Mouse (Mus musculus) embryonic facial prominence, embryonic 11.5 days (tissue): ENCODE measurements around the gene 4930564D02Rik. TPM values are rescaled to one million over a fixed set of nuclear protein-coding genes. Genes with fewer than 3 reads are reported as not detected.

ENCODE experiments used
- ATAC-seq: fragments of 200-750 bp; cut with Nextera tagmentation; replicated peaks from 2 replicates; pipeline ENCODE4 v1.8.0; 2017; ENCODE audit warnings: low read depth; ENCODE audit not compliant: insufficient number of reproducible peaks, low FRiP score, low TSS enrichment
- DNase-seq: peaks from one replicate; pipeline ENCODE4 v3.0.0-alpha.2; 2015; ENCODE audit warnings: low spot score
- H3K27ac ChIP-seq: fragments of 300-500 bp; sonication (generic); replicated peaks from 2 replicates; pipeline ENCODE4 v1.5.1; 2014; ENCODE audit warnings: mild to moderate bottlenecking, low read depth, low read length, control low read depth
- H3K27me3 ChIP-seq: fragments of 300-500 bp; sonication (generic); 2 replicates; pipeline ENCODE4 v1.6.1; 2014; ENCODE audit warnings: mild to moderate bottlenecking, low read length, moderate library complexity, mixed read lengths; ENCODE audit not compliant: control insufficient read depth, insufficient read depth
- H3K36me3 ChIP-seq: fragments of 300-500 bp; sonication (generic); replicated peaks from 2 replicates; pipeline ENCODE4 v1.6.1; 2014; ENCODE audit warnings: low read depth, mild to moderate bottlenecking, low read length, moderate library complexity, mixed read lengths; ENCODE audit not compliant: control insufficient read depth, insufficient read depth
- H3K4me1 ChIP-seq: fragments of 300-500 bp; sonication (generic); 2 replicates; pipeline ENCODE4 v1.6.1; 2014; ENCODE audit warnings: low read length, mixed read lengths; ENCODE audit not compliant: control insufficient read depth, insufficient read depth
- H3K4me2 ChIP-seq: fragments of 300-500 bp; sonication (generic); 2 replicates; pipeline ENCODE4 v1.6.1; 2014; ENCODE audit warnings: low read depth, mild to moderate bottlenecking, control low read depth, low read length, moderate library complexity
- H3K4me3 ChIP-seq: fragments of 300-500 bp; sonication (generic); 2 replicates; pipeline ENCODE4 v1.5.1; 2014; ENCODE audit warnings: low read depth, low read length, control low read depth
- H3K9ac ChIP-seq: fragments of 300-500 bp; sonication (generic); replicated peaks from 2 replicates; pipeline ENCODE4 v1.6.1; 2014; ENCODE audit warnings: mild to moderate bottlenecking, control low read depth, low read length
- H3K9me3 ChIP-seq: fragments of 300-500 bp; sonication (generic); replicated peaks from 2 replicates; pipeline ENCODE4 v1.6.1; 2016; ENCODE audit warnings: mild to moderate bottlenecking, low read length, inconsistent platforms, mixed read lengths; ENCODE audit not compliant: control insufficient read depth
- WGBS: fragments of 180-500 bp; shearing (Covaris S2); extraction: QIAGEN DNeasy Blood & Tissue Kit; methylation state at CpG from one replicate; pipeline ENCODE4 v1.1.7; 2014; 5-methylcytosine and 5-hydroxymethylcytosine counted together
- polyA plus RNA-seq: library from polyadenylated mRNA; unstranded; fragments of >200 nt; fragmentation: Nextera tagmentation; extraction: Ambion mirVana; gene quantifications from 2 replicates; pipeline ENCODE4 v1.2.1, GENCODE M21; 2014

Gene 4930564D02Rik
- polyA plus RNA-seq, 1 experiment from 2014 or later, result not detected

DNA sequence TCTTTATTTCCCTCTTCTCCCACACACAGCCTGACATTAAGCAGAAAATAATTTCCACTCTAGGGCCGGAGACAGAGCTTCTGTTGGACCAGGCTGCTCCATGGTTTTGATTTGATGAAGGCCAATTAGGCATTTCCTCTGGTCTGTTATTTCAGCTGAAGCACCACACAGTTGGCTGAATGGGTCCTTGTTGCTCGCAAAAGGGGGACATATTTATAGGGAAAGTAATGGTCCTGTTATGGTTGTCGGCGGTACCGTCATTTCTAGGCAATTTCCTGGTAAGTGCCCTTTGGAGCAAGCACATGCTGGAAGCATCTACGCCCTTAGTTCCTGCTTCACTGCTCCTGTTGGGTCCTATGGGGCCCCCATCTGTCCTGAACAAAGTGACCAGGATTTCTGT, 5.7 kb upstream of the 4930564D02Rik start:
- no peak for ATAC-seq
- Histone ChIP-seq H3K36me3 (no peaks in the 10 kb centered on the region), H3K4me3 (no peak overlapping the region), H3K27me3 (no peaks in the 10 kb centered on the region), H3K4me1 (no peaks in the 10 kb centered on the region; the same call in 1 of the 2 replicates), H3K4me2 (no peak overlapping the region), H3K27ac (no peak overlapping the region), H3K9ac (no peak overlapping the region), H3K9me3 (no peaks in the 10 kb centered on the region)
- WGBS, result 17% methylated on average over 6 of the region's 6 CpGs
- peak; percentile 63 for DNase-seq

DNA sequence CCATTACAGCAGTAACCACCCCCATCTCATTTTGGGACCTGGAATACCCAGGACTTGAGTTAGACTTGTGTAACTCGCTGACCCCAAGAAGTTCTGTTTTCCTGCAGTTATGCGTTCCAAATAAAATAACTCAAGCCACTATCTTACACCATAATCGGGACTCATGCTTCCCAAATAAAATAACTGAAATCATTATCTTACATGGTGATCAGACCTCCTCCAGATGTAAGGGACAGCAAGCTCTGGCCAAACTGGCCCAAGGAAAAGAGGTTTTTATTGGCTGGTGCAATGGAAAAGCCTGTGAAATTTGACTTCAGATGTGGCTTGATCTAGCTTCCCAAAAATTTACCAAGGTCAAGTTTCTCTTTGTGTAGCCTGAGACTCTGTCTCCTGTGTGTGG, 5.1 kb upstream of the 4930564D02Rik start:
- no peaks in the 10 kb centered on the region for H3K36me3 ChIP-seq
- no peaks in the 10 kb centered on the region; the same call in 1 of the 2 replicates for H3K4me1 ChIP-seq
- H3K4me2 ChIP-seq, result no peak overlapping the region
- DNase-seq (no peak), ATAC-seq (no peak)
- 72% methylated on average over 3 of the region's 3 CpGs for WGBS
- no peak overlapping the region for H3K27ac ChIP-seq
- no peak overlapping the region for H3K9ac ChIP-seq
- no peaks in the 10 kb centered on the region for H3K9me3 ChIP-seq
- no peaks in the 10 kb centered on the region for H3K27me3 ChIP-seq
- H3K4me3 ChIP-seq, result no peak overlapping the region

DNA sequence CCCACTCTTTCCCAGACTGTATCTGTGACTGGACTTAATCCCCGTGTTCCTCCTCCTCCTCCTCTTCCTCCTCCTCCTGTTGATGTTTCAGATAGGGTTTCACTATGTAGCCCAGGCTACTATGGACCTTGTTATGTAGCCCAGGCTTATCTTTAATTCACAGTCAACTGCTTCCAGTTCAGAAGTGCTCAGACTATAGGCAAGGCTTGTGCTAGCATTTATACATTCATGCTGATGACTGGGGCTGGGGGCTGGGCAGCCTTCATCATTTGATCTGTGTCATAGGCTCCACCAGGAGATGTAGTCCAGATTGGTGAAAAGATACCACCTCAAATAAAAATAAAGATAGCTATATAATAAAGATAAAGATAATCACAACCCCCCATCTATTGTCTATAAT, 4.7 kb upstream of the 4930564D02Rik start:
- WGBS, result 35% methylated on average over 1 of the region's 1 CpGs
- DNase-seq, result no peak
- no peaks in the 10 kb centered on the region; the same call in 1 of the 2 replicates for H3K4me1 ChIP-seq

DNA sequence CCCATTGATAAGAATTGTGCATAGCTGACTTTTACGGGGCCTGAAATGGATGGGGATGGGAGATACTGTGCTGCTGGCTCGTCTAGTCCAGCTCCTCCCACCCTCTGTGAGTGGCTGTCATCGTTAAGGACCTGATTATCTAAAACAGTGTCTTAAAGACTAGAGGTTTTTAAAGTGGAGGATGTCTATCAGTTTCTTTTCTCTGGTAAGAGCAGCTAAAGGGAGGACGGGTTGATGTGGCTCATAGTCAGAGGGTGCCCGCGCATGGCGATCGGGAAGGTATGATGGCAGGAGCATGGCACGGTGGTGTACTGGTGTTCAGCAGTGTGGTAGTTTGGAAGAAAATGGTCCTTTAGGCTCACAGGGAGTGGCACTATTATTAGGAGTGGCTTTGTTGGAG, 4.0 kb upstream of the 4930564D02Rik start:
- ATAC-seq (no peak), DNase-seq (no peak)
- H3K9ac ChIP-seq, result no peak overlapping the region
- no peak overlapping the region for H3K27ac ChIP-seq
- no peaks in the 10 kb centered on the region for H3K9me3 ChIP-seq
- no peaks in the 10 kb centered on the region; the same call in 1 of the 2 replicates for H3K4me1 ChIP-seq
- no peaks in the 10 kb centered on the region for H3K27me3 ChIP-seq
- H3K4me2 ChIP-seq, result no peak overlapping the region
- no peak overlapping the region for H3K4me3 ChIP-seq
- WGBS, result 81% methylated on average over 9 of the region's 9 CpGs
- no peaks in the 10 kb centered on the region for H3K36me3 ChIP-seq

More for the DNA sequence above, 4.7 kb upstream of the 4930564D02Rik start:
- Histone ChIP-seq H3K9ac (no peak overlapping the region), H3K4me3 (no peak overlapping the region), H3K27ac (no peak overlapping the region), H3K9me3 (no peaks in the 10 kb centered on the region), H3K4me2 (no peak overlapping the region), H3K27me3 (no peaks in the 10 kb centered on the region), H3K36me3 (no peaks in the 10 kb centered on the region)
- no peak for ATAC-seq

DNA sequence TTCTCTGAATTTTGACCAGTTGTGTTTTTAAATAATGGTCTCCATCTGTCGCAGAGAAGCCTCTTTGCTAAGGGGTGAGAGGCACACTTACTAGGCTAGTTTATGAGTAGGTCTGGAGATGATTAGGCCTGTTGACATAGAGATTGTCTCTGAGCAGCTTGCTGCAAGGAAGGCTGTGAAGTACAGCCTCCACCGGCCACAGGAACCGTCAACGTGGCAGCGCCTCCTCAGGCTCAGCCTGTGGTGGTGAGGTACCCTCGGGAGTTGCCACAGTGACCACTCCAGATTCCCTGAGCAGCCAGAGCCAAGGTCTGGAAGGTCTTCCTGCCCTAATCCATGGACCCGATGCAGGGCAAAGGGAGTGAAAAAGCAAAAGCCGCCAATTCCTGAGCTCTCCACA, 3.9 kb downstream of the 4930564D02Rik start:
- DNase-seq (peak; percentile 46), ATAC-seq (no peak)
- H3K4me3 ChIP-seq, result no peak overlapping the region
- no peaks in the 10 kb centered on the region for H3K9me3 ChIP-seq
- 38% methylated on average over 8 of the region's 8 CpGs for WGBS
- H3K4me1 ChIP-seq, result no peaks in the 10 kb centered on the region
- no peak overlapping the region for H3K27ac ChIP-seq
- no peaks in the 10 kb centered on the region for H3K27me3 ChIP-seq
- no peaks in the 10 kb centered on the region for H3K36me3 ChIP-seq
- H3K9ac ChIP-seq, result no peak overlapping the region
- H3K4me2 ChIP-seq, result no peak overlapping the region

DNA sequence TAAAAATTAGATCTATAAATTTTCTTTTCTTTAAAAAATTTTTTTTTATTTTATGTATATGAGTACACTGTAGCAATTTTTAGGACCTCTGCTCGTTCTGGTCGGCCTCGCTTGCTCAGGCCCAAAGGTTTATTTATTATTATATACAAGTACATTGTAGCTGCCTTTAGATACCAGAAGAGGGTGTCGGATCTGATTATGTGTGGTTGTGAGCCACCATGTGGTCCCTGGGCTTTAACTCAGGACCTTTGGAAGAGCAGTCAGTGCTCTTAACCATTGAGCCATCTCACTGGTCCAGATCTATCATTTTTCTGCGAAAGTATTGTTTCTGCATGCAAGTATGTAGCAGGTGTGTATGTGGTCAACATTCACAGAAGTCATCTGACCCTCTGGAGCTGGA, 4.6 kb downstream of the 4930564D02Rik start:
- 88% methylated on average over 5 of the region's 5 CpGs for WGBS
- Histone ChIP-seq H3K4me2 (no peak overlapping the region), H3K27me3 (no peaks in the 10 kb centered on the region), H3K4me1 (no peaks in the 10 kb centered on the region), H3K4me3 (no peak overlapping the region), H3K27ac (no peak overlapping the region), H3K9ac (no peak overlapping the region), H3K36me3 (no peaks in the 10 kb centered on the region), H3K9me3 (no peaks in the 10 kb centered on the region)
- ATAC-seq (no peak), DNase-seq (no peak)

DNA sequence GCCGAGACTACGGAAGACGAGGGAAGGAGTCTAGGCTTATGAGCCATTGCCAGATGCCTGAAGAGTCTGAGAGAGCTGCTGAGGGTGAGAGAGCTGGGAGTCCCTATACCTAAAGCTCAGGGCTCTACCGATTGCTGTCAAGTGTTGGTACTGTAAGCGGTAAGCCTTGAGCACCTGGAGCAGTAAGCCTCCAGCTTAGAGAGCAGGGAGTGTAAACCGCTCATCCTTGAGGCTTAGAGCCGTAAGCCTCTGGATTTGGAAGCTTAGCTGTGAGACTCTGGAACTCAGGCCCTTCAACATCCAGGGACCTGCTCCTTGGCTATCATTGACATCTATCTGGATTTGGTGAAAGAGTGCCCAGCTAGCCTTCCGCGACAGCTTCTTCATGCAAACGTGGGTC, 5.9 kb downstream of the 4930564D02Rik start:
- no peaks in the 10 kb centered on the region for H3K27me3 ChIP-seq
- H3K36me3 ChIP-seq, result no peaks in the 10 kb centered on the region
- no peaks in the 10 kb centered on the region for H3K4me1 ChIP-seq
- no peaks in the 10 kb centered on the region for H3K9me3 ChIP-seq
- no peak for ATAC-seq
- WGBS, result 88% methylated on average over 10 of the region's 10 CpGs
- no peak overlapping the region for H3K4me2 ChIP-seq
- H3K4me3 ChIP-seq, result no peak overlapping the region
- DNase-seq, result no peak
- no peak overlapping the region for H3K27ac ChIP-seq
- H3K9ac ChIP-seq, result no peak overlapping the region

DNA sequence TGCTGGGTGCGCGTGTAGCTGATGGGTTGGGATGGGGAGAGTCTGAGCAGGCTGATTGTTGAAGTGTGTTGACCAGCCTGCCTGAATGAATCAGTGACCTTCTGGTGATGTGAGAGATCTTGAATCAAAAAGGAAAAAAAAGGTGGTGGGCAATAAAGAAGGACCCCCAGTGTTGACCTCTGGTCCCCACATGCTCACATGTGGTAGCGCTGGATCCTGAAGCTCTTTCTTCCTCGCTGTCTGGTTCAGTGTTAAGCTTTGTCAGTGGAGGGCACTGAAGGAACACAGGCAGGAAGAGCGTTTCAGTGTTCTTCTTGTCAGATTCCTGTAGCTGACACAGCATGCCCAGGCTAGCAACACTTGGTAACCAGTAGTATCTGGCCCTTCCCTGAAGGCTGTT, 9.2 kb downstream of the 4930564D02Rik start:
- Histone ChIP-seq H3K27ac (no peak overlapping the region), H3K36me3 (no peaks in the 10 kb centered on the region), H3K4me3 (no peak overlapping the region), H3K9me3 (no peaks in the 10 kb centered on the region), H3K4me2 (no peak overlapping the region), H3K4me1 (no peaks in the 10 kb centered on the region), H3K27me3 (no peaks in the 10 kb centered on the region), H3K9ac (no peak overlapping the region)
- ATAC-seq, result no peak
- DNase-seq, result no peak
- 95% methylated on average over 5 of the region's 5 CpGs for WGBS
